Comparison of ENCODE assay signal across 9 mouse cellular contexts in the genomic region with DNA sequence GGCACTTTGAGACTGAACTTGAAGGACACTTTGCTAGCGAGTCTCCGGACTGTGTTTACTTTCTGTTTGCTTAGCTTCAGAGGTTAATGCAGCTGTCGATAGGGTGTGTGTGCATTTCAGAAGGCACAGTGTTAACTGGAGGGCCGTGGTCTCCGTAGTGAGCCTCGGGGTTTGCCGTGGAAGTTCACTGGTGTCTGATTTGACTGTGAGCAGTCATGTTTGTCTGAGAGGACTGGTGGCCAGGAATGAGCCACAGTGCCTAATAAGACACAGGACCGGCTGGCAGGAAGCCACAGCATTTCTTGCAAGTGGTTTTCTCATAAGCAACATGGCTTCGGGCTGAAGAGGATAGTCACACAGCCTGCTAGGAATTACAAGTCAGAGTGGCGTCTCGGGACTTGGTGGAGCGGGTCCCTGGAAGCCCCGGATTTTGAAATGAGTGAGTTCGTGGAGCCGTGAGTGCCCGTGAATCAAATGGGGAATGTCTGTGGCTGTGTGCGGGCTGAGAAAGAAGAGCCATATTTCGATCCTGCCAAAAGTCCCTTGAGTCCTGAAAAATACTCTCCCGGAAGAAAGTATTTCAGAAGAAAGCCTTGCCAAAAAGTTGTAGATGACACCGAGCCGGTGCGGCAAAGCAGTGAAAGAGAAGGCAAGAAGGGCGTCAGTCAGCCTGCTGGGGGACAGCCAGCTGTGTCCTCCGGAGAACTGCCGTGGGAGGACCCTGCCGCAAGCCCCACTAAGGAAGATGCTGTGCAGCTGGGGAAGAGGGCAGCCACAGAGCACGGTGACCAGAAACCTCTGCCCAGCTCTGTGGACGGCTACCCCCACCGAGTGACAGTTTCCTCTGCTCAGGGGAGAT.
DNase-seq lines count a peak whose midpoint lies in the region; ATAC-seq and TF ChIP-seq lines count a peak whose summit lies in the region.
"Had no signal": no experiment of that assay in that cellular context is flagged by ENCODE, and none has a peak within 500 bp of the region (broad histone marks: within the 10 kb centered on the region; RNA-seq: fewer than 3 reads in every experiment).

No protein-coding gene starts in this region.

- H3ac ChIP-seq in C2C12 (ENCODE audit: control insufficient read depth, insufficient read length, low read depth): peak overlapping the region; percentile 46

- peaks cover 26% of the 10 kb centered on the region for H3K36me3 ChIP-seq in C2C12 (ENCODE audit: control insufficient read depth, insufficient read depth)
- H3K36me3 ChIP-seq in heart, embryonic 14.5 days (ENCODE audit: control insufficient read depth, insufficient read depth, low read length): no peaks in the 10 kb centered on the region
- H3K36me3 ChIP-seq: neural tube, embryonic 12.5 days had no signal

- H3K27me3 ChIP-seq in C2C12 (ENCODE audit: control insufficient read depth, insufficient read depth, insufficient read length): no peaks in the 10 kb centered on the region
- H3K27me3 ChIP-seq in heart, embryonic 14.5 days (ENCODE audit: control insufficient read depth, insufficient read depth, low read length): no peaks in the 10 kb centered on the region
- H3K27me3 ChIP-seq: neural tube, embryonic 12.5 days had no signal

- peak; percentile 78 for DNase-seq in 3134 (ENCODE audit: extremely low read depth, insufficient read length, low spot score)
- peak; percentile 76 to 82 for DNase-seq in cerebellum, postnatal 14 days
- DNase-seq in kidney, postnatal 25 days: peak; percentile 92 to 96
- peak; percentile 87 for DNase-seq in lung, postnatal 14 days
- DNase-seq in thymus, postnatal 25 days: peak; percentile 26
- DNase-seq in frontal cortex, postnatal 14 days (ENCODE audit: low spot score in 2 of 2): no peak

- peaks cover 32% of the 10 kb centered on the region for H3K79me3 ChIP-seq in C2C12 (ENCODE audit: low read depth)

- peak overlapping the region; percentile 26 for H3K4me3 ChIP-seq in C2C12 (ENCODE audit: insufficient read depth, poor library complexity, severe bottlenecking)
- peak overlapping the region; percentile 34 to 36 for H3K4me3 ChIP-seq in heart, embryonic 14.5 days (ENCODE audit: control insufficient read depth in 1 of 2, insufficient read depth in 1 of 2, low read depth in 1 of 2, low read length in 2 of 2)
- H3K4me3 ChIP-seq: neural tube, embryonic 12.5 days had no signal

- TF ChIP-seq CTCF in C2C12 (IDR thresholded peaks at IDR 0.05; ENCODE audit: control insufficient read depth, insufficient read depth, insufficient read length): no peak

- H3K4me1 ChIP-seq in heart, embryonic 14.5 days (ENCODE audit: control insufficient read depth in 2 of 2, insufficient read depth in 2 of 2, low read length in 2 of 2): peaks cover 36 to 57% of the 10 kb centered on the region in 2 experiments

- H3K9me3 ChIP-seq in heart, embryonic 14.5 days (ENCODE audit: control insufficient read depth, low read length): no peaks in the 10 kb centered on the region
- H3K9me3 ChIP-seq: neural tube, embryonic 12.5 days had no signal

- H3K27ac ChIP-seq in heart, embryonic 14.5 days (replicated peaks in 1 of 2; ENCODE audit: control insufficient read depth in 1 of 2, insufficient read depth in 1 of 2, low read depth in 2 of 2, low read length in 2 of 2): peak overlapping the region; percentile 85 to 93
- H3K27ac ChIP-seq: neural tube, embryonic 12.5 days had no signal

- ATAC-seq in heart, embryonic 14.5 days (ENCODE audit: insufficient number of reproducible peaks, insufficient read depth, low FRiP score, low read depth): 0 out of 2 replicates have a peak, but pooled peaks have one; percentile 11

- peaks cover 79% of the 10 kb centered on the region for H3K79me2 ChIP-seq in C2C12 (ENCODE audit: control insufficient read depth, insufficient read depth)

- peak overlapping the region; percentile 74 for H3K4me2 ChIP-seq in heart, embryonic 14.5 days (ENCODE audit: low read length)
- H3K4me2 ChIP-seq: neural tube, embryonic 12.5 days had no signal

- H3K9ac ChIP-seq in heart, embryonic 14.5 days (ENCODE audit: low read length): peak overlapping the region; percentile 71
- H3K9ac ChIP-seq: neural tube, embryonic 12.5 days had no signal

- WGBS in heart, embryonic 14.5 days: 47% methylated on average over 29 of the region's 29 CpGs

TF ChIP-seq in C2C12, 6 proteins besides CTCF, POLR2A, EP300 and RAD21:
- no peak for TF ChIP-seq MAX (IDR thresholded peaks at IDR 0.05)
- TF ChIP-seq MYOD1 (IDR thresholded peaks at IDR 0.05; ENCODE audit: control insufficient read depth, insufficient read length, low read depth): peak; percentile 34
- TF ChIP-seq FOSL1 (IDR thresholded peaks at IDR 0.05; ENCODE audit: insufficient read depth, low read length, poor library complexity, severe bottlenecking): no peak
- no peak for TF ChIP-seq CEBPB (IDR thresholded peaks at IDR 0.05; ENCODE audit: low read depth)
- no peak for TF ChIP-seq MYOG (IDR thresholded peaks at IDR 0.05; ENCODE audit: control insufficient read depth, extremely low read depth, insufficient read length)

Comparison
In these comparisons a context has a peak if more than half of its experiments do, and no peak if none do; other contexts are left out.
1. DNase-seq: peak in 3134 (single experiment), cerebellum, postnatal 14 days (2 of 2), kidney, postnatal 25 days (2 of 2), lung, postnatal 14 days (single experiment) and thymus, postnatal 25 days (single experiment); none in frontal cortex, postnatal 14 days (0 of 2).